Mouse (Mus musculus) myocyte (in vitro differentiated cells): ENCODE measurements around the gene Copa.

ENCODE experiments used
- E2F4 ChIP-seq: IDR thresholded peaks from one replicate; pipeline ENCODE4 v1.6.1; 2011; ENCODE audit warnings: mild to moderate bottlenecking, control low read depth, moderate library complexity; ENCODE audit not compliant: insufficient read depth
- POLR2A ChIP-seq: IDR thresholded peaks from one replicate; pipeline ENCODE4 v1.6.1; 2011; ENCODE audit warnings: low read depth, mild to moderate bottlenecking, control low read depth, moderate library complexity; ENCODE audit not compliant: insufficient read length
- USF1 ChIP-seq: IDR thresholded peaks from one replicate; pipeline ENCODE4 v1.6.1; 2011; ENCODE audit warnings: low read depth, mild to moderate bottlenecking, control low read depth, moderate library complexity

DNA sequence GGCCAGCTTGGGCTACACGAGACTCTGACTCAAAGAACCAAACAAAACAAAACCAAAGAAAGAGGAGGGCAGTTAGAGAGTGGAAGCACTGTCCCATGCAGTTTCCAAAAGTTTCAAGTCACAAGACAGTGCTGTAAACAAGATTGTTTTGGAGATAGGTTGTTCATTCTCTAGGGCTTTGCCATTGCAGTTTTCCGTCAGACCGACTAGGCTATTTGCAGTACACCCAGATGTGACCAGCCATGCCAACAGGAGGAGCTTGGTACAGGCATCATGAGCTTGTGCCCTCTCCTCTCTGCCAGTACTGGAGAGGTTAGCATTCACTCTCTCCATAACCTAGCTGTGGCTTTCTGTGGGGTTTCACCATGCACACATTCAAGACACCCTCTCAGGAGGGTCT is 11.2 kb downstream of the Copa start:
- TF ChIP-seq POLR2A (no peak), E2F4 (no peak), USF1 (no peak)
